Mouse (Mus musculus): Measurements from ENCODE around the gene Rxrg. TPM values are rescaled to one million over a fixed set of nuclear protein-coding genes. Genes with fewer than 3 reads are reported as not detected.

The Rxrg gene
- not detected for polyA plus RNA-seq (2017; shearing (Covaris generic))

GRCm38 (mm10) chr1:167598255-167599081 lies at the start of gene Rxrg:
Gene Rxrg (plus strand): TSS chr1:167598384.

DNA sequence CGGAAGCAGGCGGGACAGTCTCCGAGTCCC lies 90.9 kb downstream of the Rxrg start, which contains the start of gene Lmx1a:
Gene Lmx1a (plus strand): TSS at position 6 of the 30 bp plus-strand sequence.

Other genes starting within 250 kb of the Rxrg start
- gene Aldh9a1, start 248.4 kb upstream of the Rxrg start, polyA plus RNA-seq (2017; shearing (Covaris generic)) = 46.2 TPM
- gene Mgst3, start 204.5 kb upstream of the Rxrg start, polyA plus RNA-seq (2017; shearing (Covaris generic)) = 2.3 TPM
- not detected for gene Lrrc52, start 131.6 kb upstream of the Rxrg start, polyA plus RNA-seq (2017; shearing (Covaris generic))
- not detected for gene Lmx1a, start 90.9 kb downstream of the Rxrg start, polyA plus RNA-seq (2017; shearing (Covaris generic))

Data from effector memory CD4-positive, alpha-beta T cell, adult 5 months (primary cell).